Mouse (Mus musculus) thymus, adult 18-20 months (tissue): ENCODE results near the gene Fgf15.

ENCODE experiments used
- DNase-seq, 2 experiments: peaks; one replicate each; pipeline ENCODE4 v3.0.0; 2022; ENCODE audit warnings: mixed read lengths in 2 of 2

The Fgf15 gene

DNA sequence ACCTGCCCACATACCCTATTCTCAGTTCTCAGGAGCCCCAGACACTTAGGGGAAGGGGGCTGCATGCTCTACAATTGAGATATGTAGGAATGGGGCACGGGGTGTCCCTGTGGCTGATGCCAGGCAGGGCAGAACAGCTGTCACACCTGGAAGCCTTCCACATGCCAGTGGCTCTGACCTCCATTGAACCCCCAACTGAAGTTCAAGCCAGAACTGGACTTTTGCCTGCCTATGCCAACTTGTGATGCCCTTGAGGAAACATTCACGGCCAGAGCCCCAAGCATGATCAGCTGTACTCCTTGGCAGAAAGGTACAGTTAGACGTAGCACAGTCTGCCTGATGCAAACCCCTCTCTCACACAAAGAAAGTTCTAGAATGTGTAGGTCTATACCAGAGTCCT, 37.0 kb downstream of the Fgf15 start:
- no peak for DNase-seq

GRCm38 (mm10) chr7:144933796-144934195, 37.5 kb downstream of the Fgf15 start:
- no peak for DNase-seq

GRCm38 (mm10) chr7:144934901-144935300, 38.6 kb downstream of the Fgf15 start:
- DNase-seq = no peak

- no peak for DNase-seq
These were observed 39.2 kb downstream of the Fgf15 start for GRCm38 (mm10) chr7:144935563-144935962.

- DNase-seq = no peak
These were observed 40.1 kb downstream of the Fgf15 start for GRCm38 (mm10) chr7:144936311-144936880.

DNA sequence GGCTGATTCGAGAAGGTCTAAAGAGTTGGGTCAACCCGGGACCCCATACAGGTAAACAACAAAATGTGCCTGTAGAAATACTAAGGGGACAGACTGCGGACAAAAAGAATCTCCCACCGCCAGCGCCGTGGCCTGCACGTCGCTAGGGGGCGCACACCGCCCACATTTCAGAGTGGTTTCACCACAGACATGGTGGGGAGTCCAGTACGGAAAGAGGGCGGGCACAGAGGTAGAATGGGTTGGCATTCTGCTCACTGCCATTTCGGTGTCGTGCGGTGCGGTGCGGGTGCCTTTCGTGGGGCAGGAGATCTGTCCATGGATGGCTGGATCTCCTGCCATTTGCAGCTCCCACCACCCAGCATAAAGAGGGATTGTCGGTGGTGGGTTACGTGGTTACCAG, 41.2 kb downstream of the Fgf15 start:
- peak; percentile 67 to 70 for DNase-seq

GRCm38 (mm10) chr7:144937899-144938517, 41.7 kb downstream of the Fgf15 start:
- DNase-seq = no peak

DNA sequence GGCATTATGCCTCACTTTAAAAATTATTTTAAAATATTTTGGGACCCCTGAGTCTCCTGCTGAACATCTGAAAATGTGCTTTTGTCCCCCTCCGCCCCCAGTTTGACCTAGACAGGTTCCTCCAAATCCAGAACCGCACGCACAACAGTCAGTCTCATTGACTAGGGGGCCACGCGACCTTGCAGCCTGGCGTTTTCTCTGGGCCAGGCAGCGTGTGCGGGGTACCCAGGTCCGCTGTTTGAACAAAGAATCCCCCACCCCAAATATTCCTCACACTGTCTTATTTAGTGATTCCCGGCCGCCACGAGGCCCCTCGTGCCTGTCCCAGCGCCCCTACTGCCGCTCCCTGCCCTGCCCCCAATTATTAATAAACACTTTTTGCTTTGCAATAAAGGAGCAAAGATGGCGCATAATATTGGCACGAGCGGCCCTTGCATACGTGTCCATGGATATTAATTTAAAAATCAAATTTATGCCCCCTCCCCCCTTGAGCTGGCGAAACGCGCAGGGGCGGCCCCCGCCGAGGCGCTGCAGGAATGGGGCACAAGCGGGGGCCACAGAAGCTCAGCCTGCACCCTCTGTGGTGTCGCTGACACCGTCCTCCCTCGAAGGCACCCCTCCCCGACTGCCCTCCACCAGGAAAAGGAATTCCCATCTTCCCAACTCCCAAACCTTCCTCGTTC, 42.5 kb downstream of the Fgf15 start:
- no peak for DNase-seq

DNA sequence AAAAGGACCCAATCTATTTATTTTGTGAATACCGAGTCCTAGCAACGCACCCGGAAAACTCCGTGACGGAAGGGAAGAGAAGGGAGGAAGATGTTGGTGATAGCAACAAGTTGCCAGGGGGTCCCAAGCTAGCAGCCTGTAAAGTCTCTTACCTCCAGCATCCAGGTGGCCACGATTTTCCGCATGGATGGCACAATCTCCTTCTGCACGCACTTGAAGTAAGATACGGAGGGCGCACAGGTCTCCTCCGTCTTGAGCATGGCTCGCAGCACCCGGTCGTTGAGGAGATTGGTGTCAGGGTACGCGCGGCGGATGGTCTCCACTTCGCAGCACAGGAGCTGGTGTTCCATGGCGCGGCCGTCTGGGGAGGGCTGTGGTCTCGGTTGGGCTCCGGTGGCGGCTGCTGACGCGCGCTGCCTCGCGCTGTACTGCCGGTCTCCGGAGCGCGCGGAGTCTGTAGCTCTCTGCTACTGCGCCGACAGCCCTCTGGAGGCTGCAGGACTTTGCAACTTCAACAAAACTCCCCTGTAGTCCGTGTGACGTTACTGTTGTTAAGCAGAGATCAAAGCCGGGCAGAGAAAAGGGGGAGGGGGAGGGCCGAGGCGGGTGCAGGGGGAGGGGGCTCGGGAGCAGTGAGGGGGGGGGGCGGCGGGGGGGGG, 43.1 kb downstream of the Fgf15 start, which contains the start of gene Ccnd1:
TSS of gene Ccnd1 (minus strand) at position 582 of the 659 bp plus-strand sequence.
- DNase-seq = no peak

DNA sequence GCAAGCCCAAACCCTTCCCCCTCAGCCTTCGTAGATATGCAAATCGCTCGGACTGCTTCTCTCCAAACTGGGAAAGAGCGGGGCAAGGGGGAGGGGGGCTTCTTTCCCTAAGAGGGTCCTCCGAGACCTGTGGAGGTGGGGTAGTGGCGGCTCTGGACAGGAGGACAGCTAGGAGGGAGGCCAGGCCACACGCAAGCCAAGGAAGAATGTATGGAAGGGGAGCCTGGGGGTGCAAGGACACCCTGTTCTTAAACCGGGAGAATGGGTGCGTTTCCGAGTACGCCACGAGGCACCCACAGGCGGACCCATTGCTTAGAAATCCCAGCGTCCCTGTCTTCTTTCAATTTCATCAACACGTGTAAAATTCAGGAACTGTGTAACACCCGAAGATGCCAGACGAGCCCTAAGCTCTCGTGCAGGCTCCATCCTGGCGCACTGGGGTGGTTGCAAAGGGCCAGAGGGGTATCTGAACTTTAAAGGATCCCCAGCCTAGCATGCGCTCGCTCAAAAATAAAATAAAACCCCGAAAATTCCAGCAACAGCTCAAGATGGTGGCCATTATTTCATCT, 43.8 kb downstream of the Fgf15 start:
- DNase-seq = no peak

GRCm38 (mm10) chr7:144940585-144940984, 44.3 kb downstream of the Fgf15 start:
- DNase-seq = no peak

DNA sequence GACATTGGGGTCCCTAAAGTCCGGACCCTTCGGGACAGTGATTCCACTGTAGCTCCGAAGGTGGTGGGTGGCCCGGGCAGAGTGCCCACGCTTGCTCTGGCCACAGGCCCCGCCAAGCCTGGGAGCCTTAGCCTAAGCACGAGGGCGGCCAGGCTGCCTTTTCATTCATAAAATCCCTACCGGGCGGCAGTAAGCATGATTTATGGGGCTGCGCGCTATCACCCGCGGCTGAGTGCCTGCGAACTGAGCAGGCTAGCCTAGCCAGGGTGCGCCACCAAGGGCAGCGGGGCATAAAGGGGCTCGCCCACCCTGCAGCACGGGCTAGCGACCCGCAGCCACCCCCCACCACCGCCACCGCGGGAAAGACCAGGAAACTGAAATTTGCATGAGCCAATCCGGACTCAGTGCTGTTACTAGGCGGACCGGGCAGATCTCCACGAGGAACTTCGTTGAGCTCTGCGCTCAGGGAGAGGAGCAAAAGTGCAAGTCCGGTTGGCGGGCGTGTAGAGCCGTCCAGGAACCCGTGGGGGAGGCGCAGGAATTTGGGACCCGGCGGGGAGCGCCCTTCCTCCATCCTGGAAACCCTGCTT, 45.0 kb downstream of the Fgf15 start:
- peak; percentile 39 to 41 for DNase-seq

- no peak for DNase-seq
These were observed 45.9 kb downstream of the Fgf15 start for GRCm38 (mm10) chr7:144942071-144942743.

- DNase-seq = no peak
These were observed 46.4 kb downstream of the Fgf15 start for GRCm38 (mm10) chr7:144942744-144943135.

GRCm38 (mm10) chr7:144943254-144943653, 46.9 kb downstream of the Fgf15 start:
- DNase-seq = peak in 1 of 2 experiments; percentile 37
